Mouse (Mus musculus) frontal cortex, postnatal 25 days (tissue): ENCODE measurements around the gene Actn1.
A peak's percentile ranks its signal among the peaks of the same experiment; 100 is the strongest.

ENCODE experiments used
- DNase-seq, 2 experiments: peaks; one replicate each; pipeline ENCODE4 v3.0.0; 2022; ENCODE audit warnings: low spot score in 2 of 2

The Actn1 gene

DNA sequence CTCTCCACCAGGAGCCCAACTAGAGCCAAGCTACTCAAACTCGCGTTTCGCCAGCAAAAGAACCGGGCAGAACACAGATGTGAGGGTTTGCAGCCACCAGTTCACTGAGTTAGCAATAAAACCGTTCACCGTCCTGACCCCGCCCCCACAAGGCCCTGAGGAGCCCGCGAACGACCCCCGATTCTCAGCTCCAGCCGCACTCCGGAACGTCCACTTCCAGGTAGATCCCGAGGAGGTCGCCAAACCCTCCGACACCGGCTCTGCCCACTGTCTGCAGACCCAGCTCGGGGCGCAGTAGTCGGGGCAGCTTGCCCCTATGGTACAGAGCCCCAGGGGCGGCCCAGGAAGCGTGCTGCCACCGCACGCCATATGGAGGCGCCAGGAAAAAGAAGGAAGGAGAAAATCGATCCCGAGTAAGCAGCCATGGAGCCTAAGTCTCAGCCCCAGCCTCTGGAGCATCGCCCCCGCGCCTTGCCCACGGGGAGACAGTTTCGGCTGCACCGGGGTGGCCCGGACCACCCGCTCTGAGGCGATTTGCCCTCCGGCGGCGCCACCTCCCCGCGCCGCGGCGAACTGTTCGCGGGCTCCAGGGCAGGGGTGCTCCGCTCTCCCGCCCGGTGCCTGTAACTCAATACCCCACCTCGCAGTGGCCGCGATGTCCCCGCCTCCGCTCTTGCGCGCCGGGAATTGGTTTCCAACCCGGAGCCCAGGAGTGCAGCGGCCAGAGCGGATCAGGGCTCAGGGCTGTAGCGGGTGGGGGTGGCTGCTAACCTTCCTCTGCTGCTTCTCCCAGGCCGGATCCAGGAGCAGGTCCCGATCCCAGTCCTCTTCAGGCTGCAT, 735 bp downstream of the Actn1 start:
- DNase-seq = peak; percentile 33 to 46

GRCm38 (mm10) chr12:80258520-80259215, 1.5 kb downstream of the Actn1 start:
- DNase-seq = no peak

DNA sequence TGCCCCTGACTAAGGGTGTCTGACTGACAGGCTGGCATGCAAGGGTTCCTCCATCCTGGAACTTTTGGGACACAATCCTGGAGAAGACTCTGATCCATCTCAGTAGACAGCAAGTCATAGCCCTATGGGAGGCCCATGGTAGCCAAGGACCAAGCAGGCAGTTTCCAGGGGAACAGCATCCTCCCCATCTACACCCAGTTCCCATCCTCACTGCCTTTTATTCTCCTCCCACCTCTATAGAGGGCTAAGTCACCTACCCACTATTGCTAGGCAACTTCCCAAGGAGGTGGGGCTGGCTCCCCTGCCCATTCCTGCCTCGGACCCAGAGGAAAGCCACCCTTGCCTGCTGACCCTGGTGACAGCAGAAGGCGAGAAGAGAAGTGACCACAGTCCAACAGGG, 8.2 kb downstream of the Actn1 start:
- DNase-seq = no peak

DNA sequence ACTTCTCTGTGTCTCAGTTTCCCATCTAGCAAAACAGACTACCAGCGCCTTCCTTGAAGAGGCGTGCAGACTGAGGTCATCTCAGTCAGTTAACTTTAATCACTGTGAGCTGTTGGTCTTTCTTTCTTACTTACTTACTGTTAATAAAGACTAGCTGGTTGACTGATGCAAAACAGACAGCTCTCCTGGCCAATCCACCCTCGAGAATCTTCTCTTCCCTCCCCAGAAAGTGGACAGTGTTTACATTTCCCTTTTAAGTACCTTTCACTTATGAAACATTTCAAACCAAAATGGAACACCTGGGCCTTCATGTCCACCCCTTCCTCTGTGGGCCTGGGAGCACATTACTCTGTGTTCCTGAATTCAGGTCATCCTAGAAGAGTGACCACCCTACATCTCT, 8.6 kb downstream of the Actn1 start:
- no peak for DNase-seq

GRCm38 (mm10) chr12:80249539-80249938, 10.6 kb downstream of the Actn1 start:
- DNase-seq = no peak

- no peak for DNase-seq
These were observed 13.1 kb downstream of the Actn1 start for GRCm38 (mm10) chr12:80247067-80247466.

GRCm38 (mm10) chr12:80246505-80246904, 13.7 kb downstream of the Actn1 start:
- no peak for DNase-seq

DNA sequence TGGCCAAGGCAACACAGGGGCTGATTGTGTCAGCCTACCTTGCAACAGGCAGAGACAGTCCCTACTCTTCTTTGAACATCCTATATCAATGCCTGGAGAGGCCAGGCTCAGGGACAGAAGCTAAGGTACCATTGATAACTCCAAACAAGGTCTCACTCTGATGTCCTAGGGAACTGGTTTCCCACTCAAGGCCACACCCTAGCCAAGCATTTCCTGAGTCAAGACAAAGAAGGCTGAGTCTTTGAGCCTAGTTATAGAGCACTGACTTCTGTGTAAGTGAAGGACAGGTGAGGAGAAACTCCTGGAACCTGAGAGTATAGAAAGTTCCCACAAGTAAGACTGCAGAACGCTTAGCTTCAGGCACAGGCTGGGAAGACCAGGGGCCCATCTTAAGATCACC, 15.4 kb downstream of the Actn1 start:
- no peak for DNase-seq

- DNase-seq = no peak
These were observed 16.0 kb downstream of the Actn1 start for GRCm38 (mm10) chr12:80244127-80244526.

- no peak for DNase-seq
These were observed 16.8 kb downstream of the Actn1 start for GRCm38 (mm10) chr12:80243335-80243734.

DNA sequence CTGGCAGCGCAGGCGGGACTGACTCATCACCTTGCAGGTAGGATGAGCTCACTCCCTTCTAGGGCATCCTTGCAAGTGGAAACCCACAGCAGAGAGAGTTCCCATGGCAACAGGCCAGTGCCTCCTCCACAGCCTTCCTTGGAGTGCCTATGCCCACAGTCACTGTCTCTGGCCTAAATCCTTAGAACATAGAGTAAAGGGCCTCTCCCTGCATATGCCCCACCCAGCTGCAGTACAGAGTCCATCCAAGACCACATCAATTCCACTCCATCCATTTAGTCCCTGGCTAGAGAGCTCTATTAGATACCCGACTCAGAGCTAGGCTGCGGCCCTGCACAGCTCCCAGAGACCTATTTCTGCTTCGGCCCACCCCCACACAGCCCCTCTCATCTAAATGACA, 20.7 kb downstream of the Actn1 start:
- peak; percentile 46 to 67 for DNase-seq

- DNase-seq = no peak
These were observed 21.6 kb downstream of the Actn1 start for GRCm38 (mm10) chr12:80238523-80238922.

DNA sequence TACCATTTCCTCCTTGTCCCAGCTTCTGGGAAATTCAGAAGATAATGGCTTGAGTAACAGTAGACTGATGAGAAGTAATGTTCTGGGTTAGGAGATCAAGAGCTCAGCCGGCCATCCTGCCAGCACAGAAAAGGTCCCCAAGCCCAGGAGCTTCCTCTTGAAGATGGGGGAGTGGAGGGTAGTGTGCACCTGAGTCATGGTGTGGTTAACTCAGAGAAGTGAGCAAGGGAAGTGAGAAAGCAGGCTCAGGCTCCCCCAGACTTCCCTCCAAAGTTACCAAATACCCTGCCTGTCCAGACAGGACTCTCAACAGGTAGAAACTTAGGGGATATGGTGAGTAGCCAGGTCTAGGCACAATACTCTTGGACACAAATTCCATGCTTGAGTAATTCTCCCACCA, 24.9 kb downstream of the Actn1 start:
- DNase-seq = no peak

GRCm38 (mm10) chr12:80234226-80234625, 25.9 kb downstream of the Actn1 start:
- DNase-seq = no peak

GRCm38 (mm10) chr12:80232840-80233218, 27.3 kb downstream of the Actn1 start:
- DNase-seq = no peak

DNA sequence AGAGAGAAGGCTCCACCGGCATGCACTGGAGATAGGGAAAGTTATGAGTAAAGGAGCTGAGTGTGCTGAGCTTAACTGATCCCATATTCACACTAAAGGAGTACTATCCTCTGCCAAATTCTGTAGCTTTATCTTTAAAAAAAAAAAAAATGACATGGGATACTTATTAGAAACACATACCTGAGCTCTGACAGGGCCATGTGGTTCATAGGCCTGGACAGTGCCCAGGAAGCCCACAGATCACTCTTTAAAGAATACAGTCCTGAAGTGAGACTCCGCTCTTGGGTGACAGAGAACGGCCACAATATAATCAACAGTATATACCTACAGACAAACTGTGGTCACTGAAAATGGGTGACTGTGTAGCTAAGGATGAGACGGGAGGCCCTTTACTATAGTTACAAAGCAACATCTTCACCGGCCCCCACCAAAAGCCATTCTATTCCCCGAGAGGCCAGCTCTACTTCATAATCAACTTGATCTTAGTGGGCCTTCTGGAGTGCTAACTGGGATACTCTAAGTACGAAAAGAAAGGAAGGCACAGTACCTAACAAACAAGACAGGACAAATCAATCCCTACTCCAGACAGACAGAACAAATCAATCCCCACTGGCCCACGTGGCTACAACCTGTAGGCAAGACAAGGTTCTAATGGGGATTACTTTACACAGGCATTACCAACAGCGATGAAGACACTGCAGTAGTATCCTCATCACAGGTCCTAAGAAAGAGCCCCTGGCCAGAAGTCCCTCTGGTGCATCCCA, 27.9 kb downstream of the Actn1 start:
- DNase-seq = no peak

DNA sequence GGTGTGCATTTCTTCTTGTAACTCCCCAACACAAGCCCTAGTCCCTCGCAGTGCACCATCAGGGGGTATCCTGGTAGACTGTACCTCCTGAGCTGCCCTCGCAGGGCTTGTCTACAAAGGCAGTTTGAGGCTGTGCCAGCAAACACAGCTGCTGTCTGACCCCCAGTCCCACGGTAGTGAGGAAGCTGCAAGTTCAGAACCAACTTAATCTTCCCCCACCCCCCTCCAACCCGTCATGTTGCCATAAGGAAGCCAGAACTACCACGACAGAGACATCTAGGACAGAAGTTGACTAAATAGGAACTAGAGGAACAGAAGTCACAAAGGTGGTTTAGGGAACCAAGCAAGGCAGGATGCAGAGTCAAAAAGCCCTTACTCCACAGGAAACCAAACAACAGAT, 28.9 kb downstream of the Actn1 start:
- DNase-seq = no peak

GRCm38 (mm10) chr12:80230854-80231253, 29.3 kb downstream of the Actn1 start:
- no peak for DNase-seq

GRCm38 (mm10) chr12:80230111-80230700, 30.0 kb downstream of the Actn1 start:
- DNase-seq = peak; percentile 23 to 24

- DNase-seq = no peak
These were observed 31.0 kb downstream of the Actn1 start for GRCm38 (mm10) chr12:80229010-80229800.

DNA sequence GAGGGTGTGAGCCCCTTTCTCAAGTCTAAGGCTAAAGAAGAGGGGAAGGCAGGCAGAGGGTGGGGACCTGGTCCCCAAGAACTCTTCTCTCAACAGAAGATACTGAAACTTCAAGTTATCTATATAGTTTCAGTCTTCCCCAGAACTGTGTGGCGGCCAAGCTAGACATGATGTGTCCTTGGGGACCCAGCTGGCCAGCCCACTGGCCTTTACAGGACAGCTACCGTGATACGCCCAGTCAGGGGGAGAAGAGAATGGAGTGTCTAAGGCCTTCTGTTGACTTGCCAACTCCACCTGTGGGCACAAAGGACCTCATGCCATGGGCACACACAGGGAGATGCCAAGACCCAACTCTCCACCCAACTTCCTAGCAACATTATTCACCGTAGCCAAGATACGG, 31.8 kb downstream of the Actn1 start:
- DNase-seq = no peak
